Mouse (Mus musculus): Measurements from ENCODE around the gene Ank. TPM values are rescaled to one million over a fixed set of nuclear protein-coding genes. Genes with fewer than 3 reads are reported as not detected.

The Ank gene
- polyA plus RNA-seq, 1 experiment = 21.5 TPM

GRCm38 (mm10) chr15:27432851-27433615, 33.4 kb upstream of the Ank start:
- H3K4me3 ChIP-seq (ENCODE audit: control insufficient read depth, insufficient read depth, low read length) = no peak overlapping the region
- no peaks in the 10 kb centered on the region for H3K36me3 ChIP-seq (ENCODE audit: control insufficient read depth, insufficient read depth, low read length)
- H3K27me3 ChIP-seq (ENCODE audit: control insufficient read depth, insufficient read depth, low read length) = no peaks in the 10 kb centered on the region
- DNase-seq = no peak
- H3K4me1 ChIP-seq (replicated peaks; ENCODE audit: control insufficient read depth, insufficient read depth, low read length) = no peaks in the 10 kb centered on the region
- 74% methylated on average over 4 of the region's 4 CpGs for WGBS
- no peak overlapping the region for H3K27ac ChIP-seq (ENCODE audit: control insufficient read depth, insufficient read depth, low read length)
- TF ChIP-seq POLR2A (IDR thresholded peaks at IDR 0.05; ENCODE audit: control insufficient read depth, extremely low read depth, insufficient read depth, low read length, poor library complexity) = no peak
- no peak for TF ChIP-seq CTCF (IDR thresholded peaks at IDR 0.05; ENCODE audit: borderline replicate concordance, control insufficient read depth, extremely low read depth, insufficient read depth, low read length, poor library complexity)

GRCm38 (mm10) chr15:27435409-27435808, 31.1 kb upstream of the Ank start:
- Histone ChIP-seq H3K4me1 (replicated peaks; ENCODE audit: control insufficient read depth, insufficient read depth, low read length) (no peaks in the 10 kb centered on the region), H3K27me3 (ENCODE audit: control insufficient read depth, insufficient read depth, low read length) (no peaks in the 10 kb centered on the region), H3K4me3 (ENCODE audit: control insufficient read depth, insufficient read depth, low read length) (no peak overlapping the region), H3K27ac (ENCODE audit: control insufficient read depth, insufficient read depth, low read length) (no peak overlapping the region), H3K36me3 (ENCODE audit: control insufficient read depth, insufficient read depth, low read length) (no peaks in the 10 kb centered on the region)
- no peak for DNase-seq
- TF ChIP-seq POLR2A (IDR thresholded peaks at IDR 0.05; ENCODE audit: control insufficient read depth, extremely low read depth, insufficient read depth, low read length, poor library complexity) = no peak
- TF ChIP-seq CTCF (IDR thresholded peaks at IDR 0.05; ENCODE audit: borderline replicate concordance, control insufficient read depth, extremely low read depth, insufficient read depth, low read length, poor library complexity) = no peak
- 89% methylated on average over 5 of the region's 5 CpGs for WGBS

DNA sequence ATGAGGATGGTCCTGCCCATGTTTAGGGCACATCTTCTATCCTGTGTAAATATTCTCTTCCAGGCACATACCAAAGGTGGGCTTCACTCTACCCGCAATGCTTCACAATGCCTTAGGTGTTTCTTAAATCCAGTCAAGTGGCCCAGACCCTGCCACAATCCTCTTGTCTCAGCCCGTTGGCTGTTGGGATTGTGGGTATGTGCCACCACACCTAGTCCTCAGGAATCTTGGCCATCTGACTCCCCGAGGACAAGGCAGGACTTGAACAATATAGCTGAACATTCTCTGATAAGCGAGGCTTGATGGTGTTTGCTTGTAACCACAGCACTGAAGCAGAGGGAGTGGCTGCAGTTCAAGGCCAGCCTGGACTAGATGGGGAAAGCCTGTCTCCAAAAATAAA, 30.3 kb upstream of the Ank start:
- Histone ChIP-seq H3K36me3 (ENCODE audit: control insufficient read depth, insufficient read depth, low read length) (no peaks in the 10 kb centered on the region), H3K4me3 (ENCODE audit: control insufficient read depth, insufficient read depth, low read length) (no peak overlapping the region), H3K27me3 (ENCODE audit: control insufficient read depth, insufficient read depth, low read length) (no peaks in the 10 kb centered on the region), H3K4me1 (replicated peaks; ENCODE audit: control insufficient read depth, insufficient read depth, low read length) (no peaks in the 10 kb centered on the region), H3K27ac (ENCODE audit: control insufficient read depth, insufficient read depth, low read length) (no peak overlapping the region)
- WGBS = 94% methylated on average over 4 of the region's 4 CpGs
- DNase-seq = no peak
- TF ChIP-seq POLR2A (IDR thresholded peaks at IDR 0.05; ENCODE audit: control insufficient read depth, extremely low read depth, insufficient read depth, low read length, poor library complexity) = no peak
- no peak for TF ChIP-seq CTCF (IDR thresholded peaks at IDR 0.05; ENCODE audit: borderline replicate concordance, control insufficient read depth, extremely low read depth, insufficient read depth, low read length, poor library complexity)

GRCm38 (mm10) chr15:27441053-27441452, 25.4 kb upstream of the Ank start:
- no peak for TF ChIP-seq POLR2A (IDR thresholded peaks at IDR 0.05; ENCODE audit: control insufficient read depth, extremely low read depth, insufficient read depth, low read length, poor library complexity)
- no peak for TF ChIP-seq CTCF (IDR thresholded peaks at IDR 0.05; ENCODE audit: borderline replicate concordance, control insufficient read depth, extremely low read depth, insufficient read depth, low read length, poor library complexity)
- H3K36me3 ChIP-seq (ENCODE audit: control insufficient read depth, insufficient read depth, low read length) = no peaks in the 10 kb centered on the region
- H3K4me3 ChIP-seq (ENCODE audit: control insufficient read depth, insufficient read depth, low read length) = no peak overlapping the region
- DNase-seq = no peak
- 97% methylated on average over 7 of the region's 7 CpGs for WGBS
- H3K4me1 ChIP-seq (replicated peaks; ENCODE audit: control insufficient read depth, insufficient read depth, low read length) = no peaks in the 10 kb centered on the region
- no peak overlapping the region for H3K27ac ChIP-seq (ENCODE audit: control insufficient read depth, insufficient read depth, low read length)
- no peaks in the 10 kb centered on the region for H3K27me3 ChIP-seq (ENCODE audit: control insufficient read depth, insufficient read depth, low read length)

DNA sequence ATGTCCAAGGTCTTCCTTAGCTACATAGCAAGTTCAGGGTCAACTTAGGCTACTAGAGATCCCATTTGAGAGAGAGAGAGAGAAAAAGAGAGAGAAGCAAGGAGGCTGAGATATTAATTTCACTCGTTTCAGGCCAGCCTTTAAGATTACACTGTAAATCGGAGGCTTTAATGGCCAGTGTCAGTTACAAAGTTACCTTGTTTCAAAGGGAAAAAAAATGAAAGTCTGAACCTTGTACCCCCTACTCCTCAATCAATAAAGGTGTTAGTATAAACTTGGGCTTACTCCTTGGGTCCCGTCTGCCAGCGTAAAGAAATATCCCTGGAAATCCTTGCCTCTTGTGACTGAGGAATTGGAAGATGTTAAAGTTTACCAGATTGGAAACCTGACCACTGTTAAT, 24.9 kb upstream of the Ank start:
- Histone ChIP-seq H3K4me3 (ENCODE audit: control insufficient read depth, insufficient read depth, low read length) (no peak overlapping the region), H3K4me1 (replicated peaks; ENCODE audit: control insufficient read depth, insufficient read depth, low read length) (no peaks in the 10 kb centered on the region), H3K27ac (ENCODE audit: control insufficient read depth, insufficient read depth, low read length) (no peak overlapping the region), H3K36me3 (ENCODE audit: control insufficient read depth, insufficient read depth, low read length) (no peaks in the 10 kb centered on the region), H3K27me3 (ENCODE audit: control insufficient read depth, insufficient read depth, low read length) (no peaks in the 10 kb centered on the region)
- no peak for DNase-seq
- 93% methylated on average over 4 of the region's 4 CpGs for WGBS
- TF ChIP-seq CTCF (IDR thresholded peaks at IDR 0.05; ENCODE audit: borderline replicate concordance, control insufficient read depth, extremely low read depth, insufficient read depth, low read length, poor library complexity) = no peak
- TF ChIP-seq POLR2A (IDR thresholded peaks at IDR 0.05; ENCODE audit: control insufficient read depth, extremely low read depth, insufficient read depth, low read length, poor library complexity) = no peak

DNA sequence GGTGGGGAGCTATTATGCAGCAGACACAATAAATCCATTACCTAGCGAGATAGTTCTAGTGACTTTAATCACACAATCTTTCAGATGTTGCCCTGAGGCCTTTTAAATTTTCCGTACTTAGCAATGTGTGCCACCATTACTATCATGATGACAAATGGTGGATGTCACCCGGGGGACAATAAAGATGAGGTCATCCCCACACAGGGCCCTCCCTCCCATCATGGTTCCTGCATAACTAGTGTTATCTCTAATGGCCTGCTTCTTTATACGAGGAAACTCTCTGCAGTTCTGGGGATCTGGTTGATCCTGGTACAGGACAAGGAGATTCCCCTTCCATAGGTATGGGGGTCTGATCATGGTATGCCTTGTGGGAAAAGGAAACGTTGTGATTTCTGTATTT, 24.5 kb upstream of the Ank start:
- Histone ChIP-seq H3K27me3 (ENCODE audit: control insufficient read depth, insufficient read depth, low read length) (no peaks in the 10 kb centered on the region), H3K4me3 (ENCODE audit: control insufficient read depth, insufficient read depth, low read length) (no peak overlapping the region), H3K4me1 (replicated peaks; ENCODE audit: control insufficient read depth, insufficient read depth, low read length) (no peaks in the 10 kb centered on the region), H3K27ac (ENCODE audit: control insufficient read depth, insufficient read depth, low read length) (no peak overlapping the region), H3K36me3 (ENCODE audit: control insufficient read depth, insufficient read depth, low read length) (no peaks in the 10 kb centered on the region)
- 80% methylated on average over 5 of the region's 5 CpGs for WGBS
- DNase-seq = no peak
- no peak for TF ChIP-seq POLR2A (IDR thresholded peaks at IDR 0.05; ENCODE audit: control insufficient read depth, extremely low read depth, insufficient read depth, low read length, poor library complexity)
- no peak for TF ChIP-seq CTCF (IDR thresholded peaks at IDR 0.05; ENCODE audit: borderline replicate concordance, control insufficient read depth, extremely low read depth, insufficient read depth, low read length, poor library complexity)
